Mouse (Mus musculus) lung, adult 18-20 months (tissue): ENCODE data around the gene Eif2s1.
A peak's percentile ranks its signal among the peaks of the same experiment; 100 is the strongest.
"Not testable (repeated sequence)": the region's sequence is repeated elsewhere in the genome, so short reads cannot be mapped to it uniquely, and the experiment has no call there.

Experiments
- DNase-seq, 2 experiments: peaks; one replicate each; pipeline ENCODE4 v3.0.0; 2022; ENCODE audit warnings: mixed read lengths in 2 of 2

Eif2s1 gene

DNA sequence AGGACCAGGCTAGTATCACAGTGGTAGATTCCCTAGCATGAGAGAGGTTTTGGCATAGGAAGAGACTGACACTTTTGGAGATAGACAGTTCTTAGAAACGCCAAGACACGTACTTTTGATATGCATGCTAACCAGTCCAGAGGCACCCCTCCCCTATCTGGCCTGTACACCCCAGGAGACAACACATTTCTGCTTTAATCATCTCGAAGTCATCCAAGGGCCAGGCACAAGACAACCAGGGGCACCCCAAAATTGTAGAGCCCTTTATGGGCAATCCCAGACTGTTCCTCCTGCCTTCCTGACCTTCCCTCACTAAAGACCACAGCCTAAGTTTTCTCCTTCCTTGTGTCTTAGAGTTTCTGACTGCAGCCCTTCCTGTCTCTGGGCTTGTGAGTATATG, 53.9 kb downstream of the Eif2s1 start:
- no peak for DNase-seq

DNA sequence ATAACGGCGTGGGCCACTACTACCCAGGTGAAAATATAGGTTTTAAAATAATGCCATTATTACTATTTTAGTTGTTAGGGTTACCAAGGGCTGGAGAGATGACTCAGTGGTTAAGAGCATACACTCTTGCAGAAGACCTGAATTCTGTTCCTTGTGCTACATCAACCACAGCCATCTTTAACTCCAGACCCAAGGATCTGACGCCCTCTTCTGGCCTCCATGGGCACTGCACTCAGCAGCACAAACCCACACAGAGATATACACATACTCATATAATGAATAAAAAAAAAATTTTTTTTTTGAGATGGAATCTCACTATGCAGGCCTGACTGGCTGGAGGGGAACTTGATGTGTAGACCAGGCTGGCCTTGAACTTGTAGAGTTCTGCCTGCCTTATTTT, 54.7 kb downstream of the Eif2s1 start:
- DNase-seq = no peak

GRCm38 (mm10) chr12:78918227-78919078, 56.8 kb downstream of the Eif2s1 start:
- peak; percentile 81 to 89 for DNase-seq

DNA sequence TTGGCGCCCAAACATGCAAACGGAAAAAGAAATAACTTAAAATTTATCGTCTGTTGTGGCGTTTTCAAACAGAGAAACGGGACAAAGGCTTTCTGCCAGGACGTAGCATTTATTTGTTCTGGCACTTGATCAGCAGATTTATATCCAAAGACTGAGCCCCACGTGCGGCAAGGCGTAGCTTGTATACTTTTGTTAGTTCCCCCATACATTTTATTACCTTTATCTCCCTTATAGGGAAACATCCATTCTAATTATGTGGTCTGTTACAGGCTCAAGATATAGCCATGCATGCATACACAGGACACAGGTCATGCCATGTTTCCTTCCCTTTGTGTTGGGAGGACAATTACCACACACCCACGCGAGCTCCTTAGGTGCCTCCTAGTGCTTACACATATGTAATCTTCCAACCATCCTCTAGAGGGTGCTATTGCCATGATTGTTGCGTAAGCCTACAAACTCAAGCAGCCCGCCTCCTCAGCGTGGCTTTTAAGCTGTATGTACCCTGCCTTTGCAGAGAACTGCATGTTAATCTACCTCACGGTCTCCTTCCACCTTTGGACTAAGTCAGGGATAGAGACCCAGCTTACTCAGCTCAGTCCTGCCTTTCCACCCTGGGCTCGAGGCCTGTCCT, 57.6 kb downstream of the Eif2s1 start:
- peak; percentile 58 to 74 for DNase-seq

DNA sequence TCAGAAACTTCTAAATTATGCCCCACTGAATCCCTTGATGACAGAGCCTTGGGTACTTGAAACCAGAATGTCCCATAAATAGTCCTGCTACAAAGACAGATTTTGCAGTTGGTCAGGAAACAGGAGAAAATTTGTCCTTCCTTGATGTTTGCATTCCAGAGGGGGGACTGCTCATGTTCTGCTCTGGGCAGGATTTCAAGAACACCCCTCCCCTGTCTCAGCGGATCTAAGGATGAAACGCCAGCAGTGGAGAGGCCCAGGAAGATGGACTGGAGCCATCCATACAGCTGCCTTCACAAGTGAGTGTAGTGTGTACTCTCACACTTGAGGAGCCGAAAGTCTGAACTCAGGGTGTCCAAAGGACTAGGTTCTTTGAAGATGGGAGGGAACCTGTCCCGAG, 59.8 kb downstream of the Eif2s1 start:
- no peak for DNase-seq

DNA sequence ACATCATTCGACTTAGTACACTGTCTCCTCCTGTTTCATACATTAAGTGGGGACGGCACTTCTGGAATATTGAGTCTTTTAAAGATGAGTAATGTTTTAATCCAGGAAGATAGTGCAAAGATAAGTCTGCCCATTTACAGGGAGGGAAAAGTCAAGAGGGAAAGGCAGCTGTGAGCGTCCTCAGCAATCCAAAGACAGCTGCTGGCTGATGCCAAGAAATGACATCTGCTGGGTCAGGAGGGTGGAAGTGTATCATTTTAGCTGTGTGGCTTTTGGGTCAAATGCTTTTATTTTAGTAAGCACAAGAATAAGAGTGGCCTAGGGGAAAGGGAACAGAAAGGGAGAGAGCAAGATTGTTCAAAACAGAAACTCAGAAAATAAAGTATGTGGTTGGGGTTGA, 60.4 kb downstream of the Eif2s1 start:
- DNase-seq = no peak

DNA sequence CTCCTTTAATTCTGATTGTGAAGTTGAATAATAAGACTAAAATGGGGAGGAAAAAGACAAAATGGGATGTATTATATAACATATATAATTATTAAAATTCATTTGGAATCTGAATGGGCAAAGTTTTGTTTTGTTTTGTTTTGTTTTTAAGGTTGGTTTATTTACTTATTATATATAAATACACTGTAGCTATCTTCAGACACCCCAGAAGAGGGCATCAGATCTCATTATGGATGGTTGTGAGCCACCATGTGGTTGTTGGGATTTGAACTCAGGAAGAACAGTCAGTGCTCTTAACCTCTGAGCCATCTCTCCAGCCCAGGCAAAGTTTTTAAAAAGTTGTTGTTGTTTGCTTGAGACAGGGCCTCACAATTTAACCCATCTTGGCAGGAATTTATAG, 61.4 kb downstream of the Eif2s1 start:
- not testable (repeated sequence) for DNase-seq

GRCm38 (mm10) chr12:78923539-78924189, 62.0 kb downstream of the Eif2s1 start:
- no peak for DNase-seq

GRCm38 (mm10) chr12:78927287-78927686, 65.7 kb downstream of the Eif2s1 start:
- DNase-seq = no peak

- DNase-seq = no peak
Observed at GRCm38 (mm10) chr12:78929900-78930299, 68.3 kb downstream of the Eif2s1 start.

DNA sequence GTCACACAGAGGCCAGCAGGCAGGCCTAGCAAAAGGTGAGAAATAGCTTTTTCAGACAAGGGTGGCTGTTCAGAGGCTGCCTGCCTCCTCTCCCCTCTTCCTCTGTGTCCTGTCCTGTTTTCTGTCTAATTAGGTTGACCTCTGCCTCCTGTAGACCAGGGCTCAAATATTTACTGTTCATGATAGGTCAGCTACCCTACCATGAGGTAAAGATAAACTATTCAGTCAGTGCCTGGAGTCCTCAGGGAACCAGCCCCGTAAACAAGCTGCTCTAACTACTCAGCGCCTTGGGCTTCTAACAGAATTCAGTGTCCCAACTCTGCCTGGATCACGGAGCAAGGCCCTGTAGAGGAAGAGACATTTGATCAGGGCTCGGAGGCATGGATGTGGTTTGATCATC, 74.9 kb downstream of the Eif2s1 start:
- no peak for DNase-seq
